Mouse (Mus musculus): Measurements from ENCODE around the gene Kcnt2. TPM values are rescaled to one million over a fixed set of nuclear protein-coding genes. Genes with fewer than 3 reads are reported as not detected.
A peak's percentile ranks its signal among the peaks of the same experiment; 100 is the strongest.

Gene Kcnt2
- polyA plus RNA-seq, 1 experiment, result 0.23 TPM

GRCm38 (mm10) chr1:140613101-140613500, 367.1 kb downstream of the Kcnt2 start:
- DNase-seq, result no peak
- 45% methylated on average over 1 of the region's 1 CpGs for WGBS
- no peak overlapping the region for H3K27ac ChIP-seq (ENCODE audit: insufficient read depth, low read depth, low read length)

GRCm38 (mm10) chr1:140614840-140615239, 368.9 kb downstream of the Kcnt2 start:
- 56% methylated on average over 2 of the region's 2 CpGs for WGBS
- no peak overlapping the region for H3K27ac ChIP-seq (ENCODE audit: insufficient read depth, low read depth, low read length)
- DNase-seq, result no peak
- H3K4me1 ChIP-seq (ENCODE audit: control insufficient read depth, insufficient read depth, low read length), result no peaks in the 10 kb centered on the region
- no peak overlapping the region for H3K4me3 ChIP-seq (ENCODE audit: insufficient read depth, low read depth, low read length)
- TF ChIP-seq CTCF (conservative IDR thresholded peaks at IDR 0.05; ENCODE audit: insufficient read depth, insufficient read length, low read depth, low read length) (no peak), POLR2A (IDR thresholded peaks at IDR 0.05; ENCODE audit: low read depth, low read length) (no peak)
- H3K27me3 ChIP-seq (replicated peaks; ENCODE audit: control insufficient read depth, insufficient read depth, low read length), result no peaks in the 10 kb centered on the region
- no peaks in the 10 kb centered on the region for H3K36me3 ChIP-seq (ENCODE audit: control insufficient read depth, insufficient read depth, low read length)

More at GRCm38 (mm10) chr1:140613101-140613500, 367.1 kb downstream of the Kcnt2 start:
- H3K4me3 ChIP-seq (ENCODE audit: insufficient read depth, low read depth, low read length), result no peak overlapping the region
- no peaks in the 10 kb centered on the region for H3K27me3 ChIP-seq (replicated peaks; ENCODE audit: control insufficient read depth, insufficient read depth, low read length)
- no peaks in the 10 kb centered on the region for H3K4me1 ChIP-seq (ENCODE audit: control insufficient read depth, insufficient read depth, low read length)
- TF ChIP-seq CTCF (conservative IDR thresholded peaks at IDR 0.05; ENCODE audit: insufficient read depth, insufficient read length, low read depth, low read length), result no peak
- TF ChIP-seq POLR2A (IDR thresholded peaks at IDR 0.05; ENCODE audit: low read depth, low read length), result no peak
- H3K36me3 ChIP-seq (ENCODE audit: control insufficient read depth, insufficient read depth, low read length), result no peaks in the 10 kb centered on the region

- Histone ChIP-seq H3K4me3 (ENCODE audit: insufficient read depth, low read depth, low read length) (no peak overlapping the region), H3K4me1 (ENCODE audit: control insufficient read depth, insufficient read depth, low read length) (no peaks in the 10 kb centered on the region), H3K27me3 (replicated peaks; ENCODE audit: control insufficient read depth, insufficient read depth, low read length) (no peaks in the 10 kb centered on the region), H3K36me3 (ENCODE audit: control insufficient read depth, insufficient read depth, low read length) (no peaks in the 10 kb centered on the region), H3K27ac (ENCODE audit: insufficient read depth, low read depth, low read length) (no peak overlapping the region)
- DNase-seq, result no peak
- TF ChIP-seq CTCF (conservative IDR thresholded peaks at IDR 0.05; ENCODE audit: insufficient read depth, insufficient read length, low read depth, low read length) (no peak), POLR2A (IDR thresholded peaks at IDR 0.05; ENCODE audit: low read depth, low read length) (no peak)
Observed at GRCm38 (mm10) chr1:140618164-140618563, 372.2 kb downstream of the Kcnt2 start.

GRCm38 (mm10) chr1:140624918-140625317, 379.0 kb downstream of the Kcnt2 start:
- H3K4me1 ChIP-seq (ENCODE audit: control insufficient read depth, insufficient read depth, low read length), result no peaks in the 10 kb centered on the region
- TF ChIP-seq POLR2A (IDR thresholded peaks at IDR 0.05; ENCODE audit: low read depth, low read length) (no peak), CTCF (conservative IDR thresholded peaks at IDR 0.05; ENCODE audit: insufficient read depth, insufficient read length, low read depth, low read length) (no peak)
- H3K27me3 ChIP-seq (replicated peaks; ENCODE audit: control insufficient read depth, insufficient read depth, low read length), result no peaks in the 10 kb centered on the region
- DNase-seq, result no peak
- H3K27ac ChIP-seq (ENCODE audit: insufficient read depth, low read depth, low read length), result no peak overlapping the region
- no peak overlapping the region for H3K4me3 ChIP-seq (ENCODE audit: insufficient read depth, low read depth, low read length)
- no peaks in the 10 kb centered on the region for H3K36me3 ChIP-seq (ENCODE audit: control insufficient read depth, insufficient read depth, low read length)

- no peaks in the 10 kb centered on the region for H3K27me3 ChIP-seq (replicated peaks; ENCODE audit: control insufficient read depth, insufficient read depth, low read length)
- no peak overlapping the region for H3K27ac ChIP-seq (ENCODE audit: insufficient read depth, low read depth, low read length)
- H3K4me3 ChIP-seq (ENCODE audit: insufficient read depth, low read depth, low read length), result no peak overlapping the region
- no peak for DNase-seq
- 61% methylated on average over 3 of the region's 3 CpGs for WGBS
- H3K4me1 ChIP-seq (ENCODE audit: control insufficient read depth, insufficient read depth, low read length), result no peaks in the 10 kb centered on the region
- TF ChIP-seq POLR2A (IDR thresholded peaks at IDR 0.05; ENCODE audit: low read depth, low read length) (no peak), CTCF (conservative IDR thresholded peaks at IDR 0.05; ENCODE audit: insufficient read depth, insufficient read length, low read depth, low read length) (no peak)
- H3K36me3 ChIP-seq (ENCODE audit: control insufficient read depth, insufficient read depth, low read length), result no peaks in the 10 kb centered on the region
Observed at GRCm38 (mm10) chr1:140659607-140660340, 413.8 kb downstream of the Kcnt2 start.

DNA sequence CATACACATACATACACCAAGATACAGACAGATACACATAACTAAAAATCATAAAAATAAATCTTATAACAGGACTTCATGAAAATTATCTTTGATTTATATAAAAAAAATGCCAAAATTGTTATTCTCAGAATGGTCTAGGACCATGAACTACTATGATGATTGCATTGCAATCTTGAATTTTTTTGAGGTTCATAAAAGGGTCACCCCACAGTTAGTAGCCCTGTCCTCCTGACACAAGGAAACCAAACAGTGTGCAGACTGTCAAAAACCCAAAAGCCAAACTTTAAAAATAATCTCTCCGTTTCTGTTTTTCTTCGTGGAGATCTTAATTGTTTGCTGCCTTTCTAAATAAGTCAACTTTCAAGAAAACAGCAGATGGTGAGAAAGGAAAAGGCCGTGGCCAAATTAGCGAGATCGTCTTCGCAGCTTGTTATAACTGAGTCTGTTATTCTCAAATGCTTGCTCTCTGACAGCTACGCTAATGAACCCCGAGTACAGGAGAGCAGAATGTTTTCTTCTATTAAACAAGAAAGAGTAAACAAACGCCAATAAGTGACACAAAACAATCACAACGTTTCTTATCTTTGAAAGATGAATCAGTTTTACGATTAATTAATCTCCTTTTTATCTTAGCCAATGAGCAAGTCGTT, 414.9 kb downstream of the Kcnt2 start:
- TF ChIP-seq CTCF (conservative IDR thresholded peaks at IDR 0.05; ENCODE audit: insufficient read depth, insufficient read length, low read depth, low read length) (no peak), POLR2A (IDR thresholded peaks at IDR 0.05; ENCODE audit: low read depth, low read length) (no peak)
- 47% methylated on average over 12 of the region's 12 CpGs for WGBS
- H3K27ac ChIP-seq (ENCODE audit: insufficient read depth, low read depth, low read length), result no peak overlapping the region

DNA sequence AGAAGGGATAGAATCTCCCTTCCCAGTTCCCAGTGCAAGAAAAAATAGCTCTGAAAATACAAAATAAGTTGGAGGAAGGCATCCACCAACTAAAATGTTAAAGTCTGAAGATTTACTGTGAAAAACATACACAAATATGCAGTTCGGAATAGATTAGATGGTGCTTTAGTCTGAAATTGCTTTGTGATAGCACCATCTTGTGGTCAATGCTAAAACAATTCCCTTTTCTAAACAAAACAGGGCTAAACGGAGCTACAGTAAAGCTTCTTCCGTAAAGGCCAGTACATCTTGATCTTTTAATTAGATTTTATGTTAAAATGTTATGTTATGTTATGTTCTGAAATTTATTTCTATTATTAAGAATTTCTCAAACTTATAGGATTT, 415.4 kb downstream of the Kcnt2 start:
- Histone ChIP-seq H3K27ac (ENCODE audit: insufficient read depth, low read depth, low read length) (no peak overlapping the region), H3K27me3 (replicated peaks; ENCODE audit: control insufficient read depth, insufficient read depth, low read length) (no peaks in the 10 kb centered on the region), H3K36me3 (ENCODE audit: control insufficient read depth, insufficient read depth, low read length) (no peaks in the 10 kb centered on the region), H3K4me1 (ENCODE audit: control insufficient read depth, insufficient read depth, low read length) (no peaks in the 10 kb centered on the region), H3K4me3 (ENCODE audit: insufficient read depth, low read depth, low read length) (no peak overlapping the region)
- TF ChIP-seq CTCF (conservative IDR thresholded peaks at IDR 0.05; ENCODE audit: insufficient read depth, insufficient read length, low read depth, low read length) (0 out of 2 replicates have a peak, but pooled peaks have one; percentile 4), POLR2A (IDR thresholded peaks at IDR 0.05; ENCODE audit: low read depth, low read length) (no peak)
- DNase-seq, result peak; percentile 9
- WGBS, result 21% methylated on average over 3 of the region's 3 CpGs

More for the DNA sequence above, 414.9 kb downstream of the Kcnt2 start:
- no peak for DNase-seq
- no peaks in the 10 kb centered on the region for H3K27me3 ChIP-seq (replicated peaks; ENCODE audit: control insufficient read depth, insufficient read depth, low read length)
- H3K36me3 ChIP-seq (ENCODE audit: control insufficient read depth, insufficient read depth, low read length), result no peaks in the 10 kb centered on the region
- no peaks in the 10 kb centered on the region for H3K4me1 ChIP-seq (ENCODE audit: control insufficient read depth, insufficient read depth, low read length)
- H3K4me3 ChIP-seq (ENCODE audit: insufficient read depth, low read depth, low read length), result no peak overlapping the region

Other genes starting within 250 kb of the Kcnt2 start
- gene Cfh, start 62.4 kb upstream of the Kcnt2 start, polyA plus RNA-seq (2012; rRNA removed), result 33.4 and 52.7 TPM in 2 replicates

Measured in kidney, adult 2 months (tissue).